Mouse (Mus musculus) lung, embryonic 16.5 days (tissue): ENCODE data around the gene Epdr1. TPM values are rescaled to one million over a fixed set of nuclear protein-coding genes. Genes with fewer than 3 reads are reported as not detected.
"Not testable (repeated sequence)": the region's sequence is repeated elsewhere in the genome, so short reads cannot be mapped to it uniquely, and the experiment has no call there.

Experiments used
- ATAC-seq: fragments of 200-750 bp; cut with Nextera tagmentation; 2 replicates; pipeline ENCODE4 v1.8.0; 2017; ENCODE audit warnings: low read depth, mild to moderate bottlenecking, moderate library complexity
- H3K27ac ChIP-seq: fragments of 300-500 bp; sonication (generic); 2 replicates; pipeline ENCODE4 v1.5.1; 2014; ENCODE audit warnings: mild to moderate bottlenecking, control low read depth, low read length
- H3K27me3 ChIP-seq: fragments of 300-500 bp; sonication (generic); 2 replicates; pipeline ENCODE4 v1.6.1; 2014; ENCODE audit warnings: low read depth, low read length, mixed read lengths; ENCODE audit not compliant: control insufficient read depth, insufficient read depth
- H3K36me3 ChIP-seq: fragments of 300-500 bp; sonication (generic); 2 replicates; pipeline ENCODE4 v1.6.1; 2014; ENCODE audit warnings: low read length; ENCODE audit not compliant: control insufficient read depth, insufficient read depth
- H3K4me1 ChIP-seq: fragments of 300-500 bp; sonication (generic); replicated peaks from 2 replicates; pipeline ENCODE4 v1.6.1; 2014; ENCODE audit warnings: low read length, mixed read lengths; ENCODE audit not compliant: control insufficient read depth, insufficient read depth
- H3K4me2 ChIP-seq: fragments of 300-500 bp; sonication (generic); 2 replicates; pipeline ENCODE4 v1.6.1; 2014; ENCODE audit warnings: low read depth, low read length, control low read depth
- H3K4me3 ChIP-seq: fragments of 300-500 bp; sonication (generic); 2 replicates; pipeline ENCODE4 v1.5.1; 2014; ENCODE audit warnings: mild to moderate bottlenecking, low read length, control low read depth
- H3K9ac ChIP-seq: fragments of 300-500 bp; sonication (generic); 2 replicates; pipeline ENCODE4 v1.6.1; 2014; ENCODE audit warnings: low read length, control low read depth
- H3K9me3 ChIP-seq: fragments of 300-500 bp; sonication (generic); 2 replicates; pipeline ENCODE4 v1.6.1; 2016; ENCODE audit warnings: low read length; ENCODE audit not compliant: control insufficient read depth
- WGBS: fragments of 180-500 bp; shearing (Covaris S2); extraction: QIAGEN DNeasy Blood & Tissue Kit; methylation state at CpG from one replicate; pipeline ENCODE4 v1.1.7; 2014; 5-methylcytosine and 5-hydroxymethylcytosine counted together
- polyA plus RNA-seq: library from polyadenylated mRNA; unstranded; fragments of >200 nt; fragmentation: Nextera tagmentation; extraction: Ambion mirVana; gene quantifications from 2 replicates; pipeline ENCODE4 v1.2.1, GENCODE M21; 2015

Epdr1 gene
- polyA plus RNA-seq, 1 experiment from 2014 or later = 22.5 TPM

DNA sequence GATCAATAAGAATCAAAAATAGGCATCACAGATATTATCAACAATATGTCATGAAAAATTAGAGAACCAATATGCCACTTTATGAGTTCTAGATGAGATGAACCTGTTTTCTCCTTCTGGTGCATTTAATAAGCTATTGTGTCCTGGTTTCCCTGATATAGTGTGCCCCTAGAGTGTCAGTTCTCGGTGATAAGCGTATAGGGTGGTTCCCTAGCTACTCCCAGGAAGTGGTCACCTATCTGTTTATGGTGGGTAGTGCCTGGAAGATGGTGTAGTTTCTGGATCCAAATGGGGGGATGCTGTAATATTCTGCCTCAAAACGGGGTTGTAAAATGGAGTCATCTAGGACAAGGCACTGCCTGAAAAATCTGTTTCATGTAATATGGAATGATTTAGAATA lies 43.8 kb downstream of the Epdr1 start:
- no peak overlapping the region for H3K9ac ChIP-seq
- H3K4me1 ChIP-seq = no peaks in the 10 kb centered on the region
- 75% methylated on average over 3 of the region's 3 CpGs for WGBS
- no peaks in the 10 kb centered on the region for H3K9me3 ChIP-seq
- H3K4me2 ChIP-seq = no peak overlapping the region
- H3K36me3 ChIP-seq = no peaks in the 10 kb centered on the region
- no peak for ATAC-seq
- no peaks in the 10 kb centered on the region for H3K27me3 ChIP-seq
- H3K27ac ChIP-seq = no peak overlapping the region
- no peak overlapping the region for H3K4me3 ChIP-seq

DNA sequence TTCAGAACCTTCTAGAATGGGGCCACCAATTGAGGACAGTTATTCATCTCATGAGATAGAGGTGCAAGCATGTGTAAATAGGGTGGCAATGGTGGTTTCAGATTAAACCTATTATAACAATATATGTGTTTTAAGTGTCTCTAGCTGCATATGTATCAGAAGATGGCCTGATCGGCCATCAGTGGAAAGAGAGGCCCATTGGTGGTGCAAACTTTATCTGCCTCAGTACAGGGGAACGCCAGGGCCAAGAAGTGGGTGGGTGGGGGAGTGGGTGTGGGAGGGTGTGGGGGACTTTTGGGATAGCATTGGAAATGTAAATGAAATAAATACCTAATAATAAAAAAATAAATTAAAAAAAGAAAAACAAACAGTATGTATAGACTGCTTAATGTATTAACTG lies 45.0 kb downstream of the Epdr1 start:
- H3K4me2 ChIP-seq, H3K4me1 ChIP-seq, H3K27me3 ChIP-seq, H3K9me3 ChIP-seq, H3K4me3 ChIP-seq, ATAC-seq, H3K27ac ChIP-seq, H3K36me3 ChIP-seq, H3K9ac ChIP-seq: not testable (repeated sequence)
- WGBS = 85% methylated on average over 2 of the region's 2 CpGs

DNA sequence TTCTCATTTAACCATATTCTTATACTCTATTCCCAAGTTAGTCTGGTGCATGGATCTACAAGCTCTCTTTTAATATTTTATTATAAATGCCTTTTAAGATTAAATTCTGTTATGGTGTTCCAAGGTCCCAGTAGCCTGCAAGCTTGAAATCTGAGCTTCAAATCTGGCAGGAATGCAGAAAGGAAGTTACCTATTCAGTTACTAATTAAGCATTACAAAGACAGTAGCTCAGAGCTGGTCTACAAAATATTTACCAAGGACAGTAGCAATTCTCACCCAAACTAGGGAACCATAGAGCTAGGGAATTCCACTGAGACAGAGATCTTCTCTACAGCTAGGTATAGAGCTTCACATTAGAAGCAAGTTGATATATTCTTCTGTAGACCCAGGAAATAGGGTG lies 49.6 kb downstream of the Epdr1 start:
- H3K4me1 ChIP-seq, H3K4me2 ChIP-seq, H3K27me3 ChIP-seq, H3K4me3 ChIP-seq, H3K27ac ChIP-seq, H3K9me3 ChIP-seq, H3K36me3 ChIP-seq, H3K9ac ChIP-seq, ATAC-seq: not testable (repeated sequence)

DNA sequence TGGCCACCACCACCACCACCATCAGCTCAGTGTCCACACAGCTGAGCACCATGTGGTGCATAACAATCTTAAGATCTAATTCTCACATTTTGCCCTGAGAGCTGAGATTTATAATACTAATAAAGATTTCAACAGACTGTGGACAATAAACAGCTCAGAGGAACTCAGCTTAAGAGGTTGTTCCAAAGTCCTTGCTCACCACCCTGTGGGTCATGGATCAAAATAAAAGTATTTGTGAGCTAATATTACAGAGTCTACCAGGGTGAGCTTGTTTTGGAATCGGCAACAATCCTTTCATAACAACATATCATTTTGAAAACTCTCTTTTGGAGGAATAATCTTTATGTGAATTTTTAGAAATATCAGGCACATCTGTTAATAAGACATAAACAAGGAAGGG lies 57.2 kb downstream of the Epdr1 start:
- no peak overlapping the region for H3K9ac ChIP-seq
- no peaks in the 10 kb centered on the region for H3K27me3 ChIP-seq
- H3K4me3 ChIP-seq = no peak overlapping the region
- 91% methylated on average over 1 of the region's 1 CpGs for WGBS
- no peaks in the 10 kb centered on the region for H3K36me3 ChIP-seq
- no peaks in the 10 kb centered on the region for H3K4me1 ChIP-seq
- no peak overlapping the region for H3K27ac ChIP-seq
- H3K4me2 ChIP-seq = no peak overlapping the region
- no peak for ATAC-seq
- no peaks in the 10 kb centered on the region for H3K9me3 ChIP-seq

DNA sequence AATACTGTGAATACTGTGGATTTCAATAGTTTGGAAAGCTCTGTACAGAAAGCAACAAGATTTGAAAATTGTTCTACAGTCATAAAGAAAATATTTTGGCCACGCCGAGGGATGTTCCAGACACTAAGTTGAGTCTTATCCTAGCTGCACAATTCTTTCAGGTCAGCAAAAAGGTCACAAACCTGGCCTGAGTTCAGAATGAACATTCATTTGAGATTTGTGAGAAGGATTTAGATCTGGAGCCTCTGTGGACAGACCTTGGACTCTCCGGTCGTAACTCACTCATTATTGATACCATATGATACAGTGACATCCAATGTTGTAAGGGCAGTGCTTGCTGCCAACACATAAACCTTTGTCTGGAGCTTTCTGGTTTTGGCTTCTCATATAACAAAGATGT lies 64.3 kb downstream of the Epdr1 start:
- ATAC-seq = no peak
- Histone ChIP-seq H3K27ac (no peak overlapping the region), H3K9ac (no peak overlapping the region), H3K9me3 (no peaks in the 10 kb centered on the region), H3K36me3 (no peaks in the 10 kb centered on the region), H3K27me3 (no peaks in the 10 kb centered on the region), H3K4me2 (no peak overlapping the region), H3K4me3 (no peak overlapping the region), H3K4me1 (no peaks in the 10 kb centered on the region)
- WGBS = 92% methylated on average over 4 of the region's 4 CpGs

Other genes with a start within 250 kb of the Epdr1 start
- 102 and 107 TPM in 2 replicates for gene Stard3nl, start 224.1 kb downstream of the Epdr1 start, polyA plus RNA-seq
- gene Sfrp4, start 3.2 kb upstream of the Epdr1 start, polyA plus RNA-seq = 0.92 and 0.97 TPM in 2 replicates
- not detected in 2 replicates for gene Nme8, start 77.9 kb upstream of the Epdr1 start, polyA plus RNA-seq
- gene Gpr141, start 204.3 kb upstream of the Epdr1 start, polyA plus RNA-seq = 0.77 and 1.4 TPM in 2 replicates